Mouse (Mus musculus) heart, postnatal 14 days (tissue): ENCODE measurements around the gene Tsga10ip. TPM values are rescaled to one million over a fixed set of nuclear protein-coding genes. Genes with fewer than 3 reads are reported as not detected.
"Not testable (repeated sequence)": the region's sequence is repeated elsewhere in the genome, so short reads cannot be mapped to it uniquely, and the experiment has no call there.

Experiments used
- DNase-seq, 2 experiments: peaks; one replicate each; pipeline ENCODE4 v3.0.0; 2021 to 2022
- intact Hi-C: fragments of 180-260 bp; cut with DNase I; formaldehyde crosslinking; loops from one replicate; pipeline ENCODE4 v1.15.1; 2025
- total RNA-seq, 2 experiments: library from RNA; stranded (reverse); gene quantifications; 2 replicates each; pipeline ENCODE4 v1.2.3; 2021

The Tsga10ip gene
- total RNA-seq, 2 experiments from 2014 or later = 0.31 to 0.90 TPM

- peak; percentile 95 to 96 for DNase-seq
- intact Hi-C loops = loop anchor here (2.0 kb wide), 1 partner anchor 36 kb away; the partner anchor contains the start of gene Sart1
Measured at GRCm38 (mm10) chr19:5424782-5425741, 22.7 kb upstream of the Tsga10ip start, which contains the start of the genes Drap1 and AI837181. Gene Drap1 (minus strand): TSS chr19:5424979. Gene AI837181 (plus strand): TSS chr19:5425144.

- DNase-seq = peak; percentile 73 to 80
- intact Hi-C loops = loop anchor here (2.0 kb wide), 1 partner anchor 35 kb away; the partner anchor contains the start of gene Sart1
Measured at GRCm38 (mm10) chr19:5424092-5424781, 21.9 kb upstream of the Tsga10ip start.

- DNase-seq = no peak
Measured at GRCm38 (mm10) chr19:5423561-5423960, 21.2 kb upstream of the Tsga10ip start.

GRCm38 (mm10) chr19:5422895-5423443, 20.6 kb upstream of the Tsga10ip start:
- intact Hi-C loops = no loop called here
- no peak for DNase-seq

More at GRCm38 (mm10) chr19:5423561-5423960, 21.2 kb upstream of the Tsga10ip start:
- intact Hi-C loops = no loop called here

GRCm38 (mm10) chr19:5422267-5422666, 19.9 kb upstream of the Tsga10ip start:
- intact Hi-C loops = no loop called here
- DNase-seq = no peak

GRCm38 (mm10) chr19:5421784-5422183, 19.5 kb upstream of the Tsga10ip start:
- no peak for DNase-seq
- intact Hi-C loops = no loop called here

GRCm38 (mm10) chr19:5420579-5420978, 18.3 kb upstream of the Tsga10ip start:
- intact Hi-C loops = no loop called here
- DNase-seq = no peak

GRCm38 (mm10) chr19:5419630-5420029, 17.3 kb upstream of the Tsga10ip start:
- intact Hi-C loops = no loop called here
- DNase-seq = no peak

GRCm38 (mm10) chr19:5418750-5419466, 16.6 kb upstream of the Tsga10ip start:
- no peak for DNase-seq
- intact Hi-C loops = no loop called here

GRCm38 (mm10) chr19:5414534-5414957, 12.2 kb upstream of the Tsga10ip start:
- intact Hi-C loops = no loop called here
- peak; percentile 39 to 55 for DNase-seq

- no peak for DNase-seq
- intact Hi-C loops = no loop called here
Measured at GRCm38 (mm10) chr19:5413840-5414239, 11.5 kb upstream of the Tsga10ip start.

- intact Hi-C loops = no loop called here
- DNase-seq = no peak
Measured at GRCm38 (mm10) chr19:5411961-5412360, 9.6 kb upstream of the Tsga10ip start.

- intact Hi-C loops = no loop called here
- DNase-seq = no peak
Measured at GRCm38 (mm10) chr19:5410641-5411040, 8.3 kb upstream of the Tsga10ip start.

GRCm38 (mm10) chr19:5409068-5409467, 6.7 kb upstream of the Tsga10ip start:
- intact Hi-C loops = no loop called here
- DNase-seq = peak; percentile 62 to 76

- peak in 1 of 2 experiments; percentile 35 for DNase-seq
- intact Hi-C loops = no loop called here
Measured at GRCm38 (mm10) chr19:5408057-5409001, 6.0 kb upstream of the Tsga10ip start.

- peak; percentile 53 to 70 for DNase-seq
- intact Hi-C loops = no loop called here
Measured at GRCm38 (mm10) chr19:5407133-5407532, 4.8 kb upstream of the Tsga10ip start.

GRCm38 (mm10) chr19:5406531-5407126, 4.3 kb upstream of the Tsga10ip start:
- intact Hi-C loops = not testable (repeated sequence)
- peak; percentile 38 to 43 for DNase-seq

GRCm38 (mm10) chr19:5405924-5406323, 3.6 kb upstream of the Tsga10ip start:
- intact Hi-C loops = no loop called here
- DNase-seq = no peak
